Mouse (Mus musculus): Measurements from ENCODE around the gene Ncam1. TPM values are rescaled to one million over a fixed set of nuclear protein-coding genes. Genes with fewer than 3 reads are reported as not detected.

Gene Ncam1
- total RNA-seq (2014; fragmentation: Nextera tagmentation): 0.82 TPM in 1 of 2 replicates, not detected in the other
- total RNA-seq (2017): 0.08 and 0.14 TPM in 2 replicates

GRCm38 (mm10) chr9:49798806-49799205 is at the start of gene Ncam1:
Ncam1 (minus strand) TSS chr9:49798925.
- no peak for ATAC-seq (replicated peaks; ENCODE audit: low FRiP score, low TSS enrichment, poor library complexity, severe bottlenecking)

GRCm38 (mm10) chr9:49834013-49834412 is 35.3 kb upstream of the Ncam1 start:
- ATAC-seq (replicated peaks; ENCODE audit: low FRiP score, low TSS enrichment, poor library complexity, severe bottlenecking): no peak

DNA sequence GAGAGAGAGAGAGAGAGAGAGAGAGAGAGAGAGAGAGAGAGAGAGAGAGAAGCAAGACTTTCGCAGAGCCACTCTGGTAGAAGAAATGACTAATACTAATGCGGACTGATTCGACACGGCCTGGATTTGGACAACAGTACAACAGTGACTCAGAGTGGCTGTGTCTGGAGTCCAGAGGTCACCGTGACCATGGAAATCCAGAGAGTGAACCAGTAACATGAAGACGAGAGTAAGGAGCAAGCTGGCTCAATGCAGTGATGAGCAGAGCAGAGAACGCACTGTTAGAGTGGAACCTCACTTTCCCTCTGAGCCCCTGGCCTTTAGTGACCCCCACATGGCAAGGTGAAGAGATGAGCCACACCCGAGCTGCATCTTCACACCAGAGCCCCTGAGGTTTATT is 28.9 kb upstream of the Ncam1 start:
- no peak for ATAC-seq (replicated peaks; ENCODE audit: low FRiP score, low TSS enrichment, poor library complexity, severe bottlenecking)

- ATAC-seq (replicated peaks; ENCODE audit: low FRiP score, low TSS enrichment, poor library complexity, severe bottlenecking): no peak
These were observed 17.5 kb upstream of the Ncam1 start for GRCm38 (mm10) chr9:49816115-49816650.

DNA sequence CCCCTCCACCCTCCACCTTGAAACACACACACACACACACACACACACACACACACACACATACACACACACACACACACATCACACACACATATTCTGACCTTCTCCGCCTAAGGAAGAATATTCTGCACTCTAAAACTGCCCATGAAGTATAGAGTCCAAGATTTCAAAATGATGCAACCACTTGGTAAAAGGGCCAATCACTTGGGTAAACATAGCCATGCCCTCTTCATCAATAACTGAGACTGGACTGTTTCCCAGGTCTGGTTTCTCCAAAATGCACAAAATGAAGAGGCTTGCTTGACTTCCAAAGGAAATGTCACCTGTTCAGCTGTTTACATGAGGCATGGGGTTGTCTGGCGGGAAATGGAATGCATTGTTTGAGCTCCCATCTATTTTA is 15.7 kb upstream of the Ncam1 start:
- no peak for ATAC-seq (replicated peaks; ENCODE audit: low FRiP score, low TSS enrichment, poor library complexity, severe bottlenecking)

DNA sequence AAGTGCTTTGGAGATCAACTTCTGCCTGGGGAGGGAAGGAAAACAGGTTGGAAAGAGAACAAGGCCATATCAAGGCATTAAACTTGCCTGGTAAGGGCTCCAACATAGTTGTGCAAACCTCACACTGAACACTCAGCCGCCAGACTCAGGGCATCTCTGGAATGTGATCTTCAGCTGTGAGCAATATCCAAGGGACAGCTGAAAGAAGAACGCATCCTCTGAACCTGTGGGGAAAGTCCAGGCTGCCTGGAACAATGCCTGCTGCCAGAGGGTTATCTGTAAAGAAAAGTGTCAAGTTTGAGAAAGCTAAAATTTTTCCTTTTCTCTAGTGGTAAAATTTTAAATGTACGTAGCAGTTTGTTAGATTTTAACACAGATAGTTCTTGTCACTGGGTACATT is 4.5 kb upstream of the Ncam1 start:
- no peak for ATAC-seq (replicated peaks; ENCODE audit: low FRiP score, low TSS enrichment, poor library complexity, severe bottlenecking)

GRCm38 (mm10) chr9:49797821-49798571 is 729 bp downstream of the Ncam1 start:
- no peak for ATAC-seq (replicated peaks; ENCODE audit: low FRiP score, low TSS enrichment, poor library complexity, severe bottlenecking)

GRCm38 (mm10) chr9:49797508-49797820 is 1.3 kb downstream of the Ncam1 start:
- no peak for ATAC-seq (replicated peaks; ENCODE audit: low FRiP score, low TSS enrichment, poor library complexity, severe bottlenecking)

DNA sequence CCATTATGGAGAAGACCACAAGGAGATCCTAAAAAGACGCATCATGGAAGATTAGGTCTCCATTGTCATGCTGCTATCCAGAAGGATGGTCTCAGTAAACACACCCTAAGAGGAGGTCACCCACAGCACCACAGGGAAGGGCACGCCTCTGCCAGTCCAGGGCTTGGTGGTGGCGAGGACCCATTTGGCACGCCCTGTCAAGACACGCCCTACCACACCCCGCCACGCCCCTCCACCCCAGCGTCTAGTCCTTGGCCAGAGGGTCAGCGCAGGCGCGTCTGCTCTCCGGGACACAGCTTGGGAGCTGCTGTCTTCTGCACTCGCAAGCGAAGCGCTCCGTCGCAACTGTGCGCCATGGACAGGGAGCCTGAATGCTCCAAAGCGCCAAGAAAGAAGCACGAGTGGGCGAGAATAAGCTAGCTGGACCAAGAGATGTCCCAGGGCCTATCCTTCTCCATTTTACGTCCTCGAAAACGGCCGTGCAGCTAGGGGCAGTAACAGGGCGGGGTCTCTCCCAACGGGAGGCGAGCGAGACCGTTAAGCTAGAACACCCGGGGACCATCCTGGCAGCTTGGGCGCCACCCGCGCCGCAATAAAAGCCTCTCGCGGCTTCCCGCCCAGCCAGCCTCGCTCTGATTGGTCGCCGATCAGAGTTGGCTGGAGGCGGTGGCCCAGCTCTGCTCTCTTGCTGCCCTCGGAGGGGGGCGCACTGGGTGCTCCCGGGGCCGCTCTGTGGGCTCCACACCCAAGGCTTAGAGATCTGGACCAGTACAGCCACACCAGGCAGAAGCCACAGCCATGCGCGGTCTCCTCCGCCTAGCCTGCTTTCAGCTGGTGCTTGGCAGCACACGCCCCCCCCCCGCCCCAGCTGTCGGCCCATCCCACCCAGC is 1.9 kb downstream of the Ncam1 start:
- ATAC-seq (replicated peaks; ENCODE audit: low FRiP score, low TSS enrichment, poor library complexity, severe bottlenecking): no peak

GRCm38 (mm10) chr9:49795881-49796280 is 2.8 kb downstream of the Ncam1 start:
- ATAC-seq (replicated peaks; ENCODE audit: low FRiP score, low TSS enrichment, poor library complexity, severe bottlenecking): no peak

GRCm38 (mm10) chr9:49793987-49794550 is 4.7 kb downstream of the Ncam1 start:
- no peak for ATAC-seq (replicated peaks; ENCODE audit: low FRiP score, low TSS enrichment, poor library complexity, severe bottlenecking)

- no peak for ATAC-seq (replicated peaks; ENCODE audit: low FRiP score, low TSS enrichment, poor library complexity, severe bottlenecking)
These were observed 5.5 kb downstream of the Ncam1 start for GRCm38 (mm10) chr9:49793241-49793640.

DNA sequence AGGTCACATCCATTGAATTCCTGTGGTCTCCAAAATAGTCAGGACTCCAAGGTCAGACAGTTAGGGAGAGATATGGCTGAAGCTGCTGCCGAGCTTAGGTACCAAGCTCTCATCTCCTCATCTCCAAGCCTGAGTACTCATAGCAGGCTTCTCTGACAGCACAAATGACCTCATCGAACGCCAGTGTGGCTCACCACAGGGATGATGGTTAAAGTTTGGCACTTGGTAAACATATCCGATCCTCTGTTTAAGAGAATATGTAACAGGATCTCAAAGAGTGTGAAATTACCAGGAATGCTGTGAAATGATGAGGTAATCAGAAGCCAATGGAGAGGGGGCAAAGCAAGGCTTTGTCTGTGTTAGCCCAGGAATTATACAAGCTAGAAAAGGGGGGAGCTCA is 6.1 kb downstream of the Ncam1 start:
- ATAC-seq (replicated peaks; ENCODE audit: low FRiP score, low TSS enrichment, poor library complexity, severe bottlenecking): no peak

GRCm38 (mm10) chr9:49781016-49781772 is 17.5 kb downstream of the Ncam1 start:
- no peak for ATAC-seq (replicated peaks; ENCODE audit: low FRiP score, low TSS enrichment, poor library complexity, severe bottlenecking)

DNA sequence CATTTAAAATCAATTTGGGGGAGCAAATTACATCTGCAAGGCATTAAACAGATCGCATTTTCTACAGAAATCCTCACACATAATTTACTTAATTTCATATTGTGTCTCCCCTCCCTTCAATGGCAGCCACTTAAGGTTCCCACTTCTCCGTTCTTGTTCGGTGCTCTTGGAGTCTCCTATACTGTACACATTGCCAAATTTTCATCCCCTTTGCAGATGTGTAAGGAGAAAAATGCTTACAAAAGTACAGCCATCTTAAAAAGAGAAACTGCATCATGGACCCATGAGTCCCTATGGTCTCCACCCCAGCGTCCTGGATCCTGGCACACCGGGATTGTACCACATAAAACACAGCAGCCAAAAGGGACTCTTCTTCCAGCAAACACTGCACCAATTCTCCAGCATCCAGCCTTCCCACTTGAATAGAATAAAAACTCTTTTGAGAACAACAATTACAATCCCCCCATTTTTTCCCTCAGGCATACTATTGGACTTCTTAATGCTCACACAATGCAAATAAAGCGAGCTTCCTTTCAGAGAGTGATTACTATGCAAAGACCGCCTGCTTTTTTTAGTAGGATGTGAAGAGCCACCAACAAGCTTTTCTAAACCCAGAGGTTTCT is 21.6 kb downstream of the Ncam1 start:
- no peak for ATAC-seq (replicated peaks; ENCODE audit: low FRiP score, low TSS enrichment, poor library complexity, severe bottlenecking)

DNA sequence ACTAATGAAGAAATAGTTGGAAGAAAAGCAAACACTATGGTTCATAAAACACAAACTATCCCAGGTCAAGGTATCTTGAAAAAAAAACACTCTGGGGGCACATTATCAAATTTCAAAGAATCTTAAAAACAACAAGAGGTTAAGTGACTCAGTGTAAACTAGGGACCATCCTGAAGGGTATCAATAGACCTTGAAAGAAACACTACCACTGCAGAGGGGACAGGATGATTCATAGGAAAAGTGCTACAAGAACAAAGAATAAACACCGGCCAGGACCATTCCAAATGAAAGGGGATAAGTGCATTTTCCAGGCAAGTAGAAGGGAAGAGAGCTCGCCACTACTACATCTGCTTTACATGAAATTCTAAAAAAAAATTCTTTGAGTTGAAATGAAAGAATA is 32.1 kb downstream of the Ncam1 start:
- ATAC-seq (replicated peaks; ENCODE audit: low FRiP score, low TSS enrichment, poor library complexity, severe bottlenecking): no peak

- no peak for ATAC-seq (replicated peaks; ENCODE audit: low FRiP score, low TSS enrichment, poor library complexity, severe bottlenecking)
These were observed 38.2 kb downstream of the Ncam1 start for GRCm38 (mm10) chr9:49760571-49760970.

- ATAC-seq (replicated peaks; ENCODE audit: low FRiP score, low TSS enrichment, poor library complexity, severe bottlenecking): no peak
These were observed 40.3 kb downstream of the Ncam1 start for GRCm38 (mm10) chr9:49758436-49758835.

GRCm38 (mm10) chr9:49757986-49758385 is 40.7 kb downstream of the Ncam1 start:
- ATAC-seq (replicated peaks; ENCODE audit: low FRiP score, low TSS enrichment, poor library complexity, severe bottlenecking): no peak
